Mouse (Mus musculus) lung, adult 2 months (tissue): ENCODE measurements at regions not wholly inside any gene's neighbourhood (a gene's known extent, or its start where the extent isn't known, plus 50 kb on each side); places are given as distances from the start of the nearest gene placed in this dataset.

Experiments used
- CTCF ChIP-seq: fragments of 200-500 bp; IDR thresholded peaks from 2 replicates; pipeline ENCODE4 v1.5.1; 2011; ENCODE audit warnings: mild to moderate bottlenecking, low read length, control low read depth; ENCODE audit not compliant: insufficient read depth
- POLR2A ChIP-seq: fragments of 200-500 bp; IDR thresholded peaks from 2 replicates; pipeline ENCODE4 v1.6.1; 2011; ENCODE audit warnings: low read depth, mild to moderate bottlenecking, control low read depth, low read length, borderline replicate concordance; ENCODE audit errors: extremely low read depth

DNA sequence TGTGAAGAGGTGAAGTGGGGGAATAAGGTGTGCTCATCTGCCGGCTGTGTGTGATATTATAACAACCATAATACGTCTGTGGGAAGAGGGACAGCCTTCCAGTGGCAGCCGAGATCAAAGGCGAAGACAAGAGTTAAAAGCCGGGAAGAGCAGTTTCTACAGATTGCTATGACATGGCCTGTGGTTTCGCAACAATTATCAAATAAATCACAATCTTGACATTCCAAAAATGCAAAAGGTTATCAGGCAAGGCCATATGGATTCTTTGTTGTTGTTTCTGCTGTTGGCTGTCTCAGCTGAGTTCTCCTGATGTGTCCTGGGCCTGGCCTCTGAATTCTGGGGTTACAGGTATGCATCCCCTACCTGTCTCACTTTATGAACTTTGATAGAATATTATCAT is 235.9 kb downstream of the Hhipl2 start:
- TF ChIP-seq POLR2A (no peak), CTCF (no peak)
